Mouse (Mus musculus): ENCODE data around the gene Mrps25. TPM values are rescaled to one million over a fixed set of nuclear protein-coding genes. Genes with fewer than 3 reads are reported as not detected.

The Mrps25 gene
- polyA plus RNA-seq (2015; fragmentation: Nextera tagmentation; extraction: Ambion mirVana), result 74.4 and 76.7 TPM in 2 replicates

DNA sequence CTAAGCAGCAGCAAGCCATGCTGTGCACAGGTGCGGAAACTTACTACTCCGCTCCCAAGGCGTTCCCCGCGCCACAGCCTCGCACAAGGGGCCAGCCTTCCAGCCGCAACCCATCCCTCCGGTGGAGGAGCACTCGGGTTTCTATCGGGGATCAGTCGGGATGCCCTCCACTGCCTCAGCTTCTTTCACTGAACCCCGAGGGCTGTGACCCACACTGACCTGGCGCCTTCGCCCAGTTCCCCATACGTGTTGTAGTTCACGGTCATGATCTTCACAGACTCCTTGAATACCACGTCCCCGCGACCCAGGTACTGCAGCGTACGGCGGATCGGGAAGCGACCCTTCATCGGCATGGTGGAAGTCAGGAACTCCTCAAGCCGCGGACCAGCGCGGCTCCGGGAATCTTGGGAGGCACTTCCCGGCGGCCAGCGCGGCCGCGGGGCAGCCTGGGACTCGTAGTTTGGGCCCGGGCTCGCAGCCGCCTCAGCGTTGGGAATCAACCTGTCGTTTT lies at the start of gene Mrps25:
Mrps25 (minus strand) TSS at position 413 of the 511 bp plus-strand sequence.
- peak within 1 kb of the TSS; percentile 87 for H3K4me3 ChIP-seq
- peak within 1 kb of the TSS; percentile 72 for H3K9ac ChIP-seq
- H3K4me1 ChIP-seq (replicated peaks), result peaks cover 9% of the 10 kb centered on the region
- peak within 1 kb of the TSS; percentile 71 for H3K27ac ChIP-seq
- peak within 1 kb of the TSS; percentile 71 for H3K4me2 ChIP-seq
- H3K27me3 ChIP-seq, result no peaks in the 10 kb centered on the region
- WGBS, result under 1% methylated on average over 42 of the region's 42 CpGs
- H3K36me3 ChIP-seq, result peaks cover 28% of the 10 kb centered on the region
- H3K9me3 ChIP-seq (replicated peaks), result no peaks in the 10 kb centered on the region
- ATAC-seq (replicated peaks; ENCODE audit: insufficient number of reproducible peaks, insufficient read depth, low FRiP score, low read depth), result peak; percentile 85

DNA sequence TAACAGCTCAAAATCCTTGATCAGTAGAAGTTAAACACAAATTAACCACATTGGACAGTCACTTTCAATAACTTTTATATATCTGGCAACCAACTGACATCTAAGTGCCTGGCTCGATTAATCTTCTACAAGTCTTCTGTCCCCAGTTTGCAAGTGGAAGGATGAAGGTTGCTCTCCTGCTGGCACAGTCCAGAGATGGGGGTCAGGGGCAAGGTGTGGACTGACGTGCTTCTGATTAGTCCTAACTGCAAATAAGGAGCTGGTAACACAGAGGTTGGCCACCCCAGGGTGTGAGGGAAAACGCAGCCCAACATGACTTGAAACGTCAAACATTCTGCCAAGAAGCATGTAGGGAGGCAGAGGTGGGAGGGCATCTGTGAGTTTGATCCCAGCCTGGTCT lies 47.9 kb upstream of the Mrps25 start:
- no peaks in the 10 kb centered on the region for H3K27me3 ChIP-seq
- no peaks in the 10 kb centered on the region for H3K9me3 ChIP-seq (replicated peaks)
- no peak for ATAC-seq (replicated peaks; ENCODE audit: insufficient number of reproducible peaks, insufficient read depth, low FRiP score, low read depth)
- no peak overlapping the region for H3K4me3 ChIP-seq
- no peak overlapping the region for H3K27ac ChIP-seq
- WGBS, result 60% methylated on average over 4 of the region's 4 CpGs
- no peak overlapping the region for H3K9ac ChIP-seq
- no peaks in the 10 kb centered on the region for H3K36me3 ChIP-seq
- no peak overlapping the region for H3K4me2 ChIP-seq
- no peaks in the 10 kb centered on the region for H3K4me1 ChIP-seq (replicated peaks)

DNA sequence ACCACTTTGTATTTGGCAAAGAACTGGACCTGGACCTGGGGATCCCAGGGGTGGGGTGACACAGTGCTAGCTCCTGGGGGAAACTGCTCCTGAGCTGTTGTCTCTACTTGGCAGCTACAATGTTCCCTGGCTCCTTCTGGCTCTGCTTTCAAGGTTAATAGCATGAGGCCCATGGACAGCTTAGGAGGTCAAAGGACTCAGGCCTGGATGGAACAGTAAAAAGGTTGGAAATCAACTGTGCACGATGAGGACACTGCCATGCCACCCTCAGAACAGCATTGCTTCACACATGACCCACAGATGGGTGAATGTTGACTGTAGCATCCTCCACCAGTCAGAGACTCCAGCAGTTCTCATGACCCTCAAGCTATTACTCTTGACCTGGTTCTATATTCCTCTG lies 47.5 kb upstream of the Mrps25 start:
- H3K9me3 ChIP-seq (replicated peaks), result no peaks in the 10 kb centered on the region
- H3K27me3 ChIP-seq, result no peaks in the 10 kb centered on the region
- 53% methylated on average over 1 of the region's 1 CpGs for WGBS
- no peak overlapping the region for H3K4me3 ChIP-seq
- no peaks in the 10 kb centered on the region for H3K36me3 ChIP-seq
- H3K4me2 ChIP-seq, result no peak overlapping the region
- H3K4me1 ChIP-seq (replicated peaks), result no peaks in the 10 kb centered on the region
- ATAC-seq (replicated peaks; ENCODE audit: insufficient number of reproducible peaks, insufficient read depth, low FRiP score, low read depth), result no peak
- H3K9ac ChIP-seq, result no peak overlapping the region
- H3K27ac ChIP-seq, result no peak overlapping the region

DNA sequence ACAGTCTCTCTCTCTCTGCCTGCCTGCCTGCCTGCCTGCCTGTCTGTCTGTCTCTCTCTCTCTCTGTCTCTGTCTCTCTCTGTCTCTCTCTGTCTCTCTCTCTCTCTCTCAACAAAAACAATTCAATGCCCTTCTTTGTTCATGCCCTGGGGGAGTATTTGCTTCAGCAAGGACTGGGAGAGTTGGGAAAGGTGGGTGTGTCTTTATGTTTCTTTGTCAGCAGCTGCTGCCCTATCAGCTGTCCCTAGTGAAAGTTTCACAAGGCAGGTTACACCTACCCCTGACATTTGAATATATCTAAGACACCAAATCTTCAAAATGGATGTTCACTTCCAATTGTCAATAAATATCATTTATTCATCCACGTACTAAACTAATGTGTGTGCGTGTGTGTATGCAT lies 45.8 kb upstream of the Mrps25 start:
- Histone ChIP-seq H3K4me1 (replicated peaks) (no peaks in the 10 kb centered on the region), H3K9me3 (replicated peaks) (no peaks in the 10 kb centered on the region), H3K27ac (no peak overlapping the region), H3K4me3 (no peak overlapping the region), H3K36me3 (no peaks in the 10 kb centered on the region), H3K4me2 (no peak overlapping the region), H3K27me3 (no peaks in the 10 kb centered on the region), H3K9ac (no peak overlapping the region)
- 82% methylated on average over 2 of the region's 2 CpGs for WGBS
- ATAC-seq (replicated peaks; ENCODE audit: insufficient number of reproducible peaks, insufficient read depth, low FRiP score, low read depth), result no peak

DNA sequence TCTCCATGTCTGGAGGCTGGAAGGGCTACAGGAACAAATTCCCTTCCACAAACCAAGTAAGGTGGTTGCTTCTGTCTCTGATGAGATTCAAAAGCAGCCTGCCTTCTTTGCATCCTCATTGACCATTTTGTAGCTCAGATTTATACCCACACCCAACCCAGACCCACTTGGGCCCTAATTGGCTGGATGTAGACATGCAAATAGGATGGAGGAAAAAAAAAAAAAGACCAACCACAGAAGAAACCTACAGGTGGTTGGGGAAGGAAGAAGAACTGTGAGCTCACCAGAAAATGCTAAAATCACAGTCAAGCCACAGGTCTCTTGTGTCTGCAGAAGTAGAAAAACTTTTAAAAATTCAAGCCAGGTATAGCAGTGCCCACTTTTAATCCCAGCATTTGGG lies 45.3 kb upstream of the Mrps25 start:
- no peak overlapping the region for H3K27ac ChIP-seq
- no peak overlapping the region for H3K4me2 ChIP-seq
- no peak for ATAC-seq (replicated peaks; ENCODE audit: insufficient number of reproducible peaks, insufficient read depth, low FRiP score, low read depth)
- H3K9me3 ChIP-seq (replicated peaks), result no peaks in the 10 kb centered on the region
- no peak overlapping the region for H3K4me3 ChIP-seq
- H3K27me3 ChIP-seq, result no peaks in the 10 kb centered on the region
- H3K4me1 ChIP-seq (replicated peaks), result no peaks in the 10 kb centered on the region
- H3K36me3 ChIP-seq, result no peaks in the 10 kb centered on the region
- no peak overlapping the region for H3K9ac ChIP-seq

DNA sequence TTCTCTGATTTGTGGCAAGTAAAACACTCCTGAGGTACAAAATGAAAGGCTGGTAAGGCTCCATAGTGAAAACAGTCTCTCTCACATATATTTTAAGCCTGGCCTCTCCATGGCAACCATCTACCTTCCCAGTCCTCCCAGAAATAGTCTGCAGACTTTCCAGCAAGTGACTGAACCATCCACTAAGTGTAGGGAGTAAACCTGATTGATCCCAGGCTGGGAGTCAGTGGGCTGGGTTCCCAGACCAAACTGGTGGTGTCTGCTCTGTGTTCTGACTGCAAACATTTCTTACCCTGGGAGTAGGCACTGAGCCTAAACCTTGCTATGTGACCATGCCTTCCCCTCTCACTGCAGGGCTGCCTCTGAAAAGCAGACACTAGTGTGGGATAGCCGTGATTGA lies 41.1 kb upstream of the Mrps25 start:
- 80% methylated on average over 1 of the region's 1 CpGs for WGBS
- Histone ChIP-seq H3K36me3 (no peaks in the 10 kb centered on the region), H3K4me3 (no peak overlapping the region), H3K27ac (no peak overlapping the region), H3K9me3 (replicated peaks) (no peaks in the 10 kb centered on the region), H3K4me1 (replicated peaks) (no peaks in the 10 kb centered on the region), H3K4me2 (no peak overlapping the region), H3K27me3 (no peaks in the 10 kb centered on the region), H3K9ac (no peak overlapping the region)
- ATAC-seq (replicated peaks; ENCODE audit: insufficient number of reproducible peaks, insufficient read depth, low FRiP score, low read depth), result no peak

DNA sequence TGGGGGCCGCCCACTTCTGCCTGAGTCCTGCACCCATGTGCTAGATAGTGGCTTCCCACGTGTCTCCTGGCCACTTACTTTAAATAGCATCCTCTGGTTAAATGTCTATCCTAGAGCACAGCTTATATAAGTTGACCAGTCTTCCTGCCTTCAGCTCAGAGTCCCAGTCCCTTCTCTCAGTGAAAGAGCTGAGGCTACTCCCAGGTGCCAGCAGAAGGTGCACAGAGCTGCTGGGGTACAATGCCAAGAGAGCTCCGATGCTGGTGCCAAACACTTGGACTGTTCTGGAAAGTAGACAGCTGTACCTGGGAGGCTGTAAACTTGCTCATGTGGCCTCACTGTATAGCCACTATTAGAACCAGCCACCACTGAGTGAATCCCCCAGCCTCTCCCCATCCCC lies 38.2 kb upstream of the Mrps25 start:
- Histone ChIP-seq H3K27ac (no peak overlapping the region), H3K4me2 (no peak overlapping the region), H3K36me3 (no peaks in the 10 kb centered on the region), H3K9me3 (replicated peaks) (no peaks in the 10 kb centered on the region), H3K4me1 (replicated peaks) (no peaks in the 10 kb centered on the region), H3K9ac (no peak overlapping the region), H3K27me3 (no peaks in the 10 kb centered on the region), H3K4me3 (no peak overlapping the region)
- no peak for ATAC-seq (replicated peaks; ENCODE audit: insufficient number of reproducible peaks, insufficient read depth, low FRiP score, low read depth)
- WGBS, result 65% methylated on average over 3 of the region's 3 CpGs

DNA sequence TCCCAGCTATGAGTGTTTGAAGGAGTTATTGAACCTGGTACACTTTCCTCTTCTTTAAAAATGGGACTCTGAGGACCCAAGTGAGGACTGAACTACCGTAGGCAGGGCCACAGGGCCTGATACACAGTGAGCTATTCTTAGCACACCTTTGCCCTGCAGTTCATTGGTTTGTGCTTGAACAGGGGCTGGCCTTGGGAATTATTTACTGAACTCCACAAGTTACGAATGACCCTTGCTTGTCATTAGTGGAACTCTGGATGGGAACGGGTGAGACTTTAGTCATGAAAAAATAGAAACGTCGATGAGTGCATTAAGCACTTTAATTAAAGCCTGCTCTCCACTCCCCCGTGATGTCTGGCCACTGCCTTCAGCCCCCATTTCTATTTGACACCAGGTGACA lies 37.8 kb upstream of the Mrps25 start:
- Histone ChIP-seq H3K9ac (no peak overlapping the region), H3K4me2 (no peak overlapping the region), H3K36me3 (no peaks in the 10 kb centered on the region), H3K9me3 (replicated peaks) (no peaks in the 10 kb centered on the region), H3K4me3 (no peak overlapping the region), H3K4me1 (replicated peaks) (no peaks in the 10 kb centered on the region), H3K27ac (no peak overlapping the region), H3K27me3 (no peaks in the 10 kb centered on the region)
- no peak for ATAC-seq (replicated peaks; ENCODE audit: insufficient number of reproducible peaks, insufficient read depth, low FRiP score, low read depth)
- WGBS, result 58% methylated on average over 6 of the region's 6 CpGs

DNA sequence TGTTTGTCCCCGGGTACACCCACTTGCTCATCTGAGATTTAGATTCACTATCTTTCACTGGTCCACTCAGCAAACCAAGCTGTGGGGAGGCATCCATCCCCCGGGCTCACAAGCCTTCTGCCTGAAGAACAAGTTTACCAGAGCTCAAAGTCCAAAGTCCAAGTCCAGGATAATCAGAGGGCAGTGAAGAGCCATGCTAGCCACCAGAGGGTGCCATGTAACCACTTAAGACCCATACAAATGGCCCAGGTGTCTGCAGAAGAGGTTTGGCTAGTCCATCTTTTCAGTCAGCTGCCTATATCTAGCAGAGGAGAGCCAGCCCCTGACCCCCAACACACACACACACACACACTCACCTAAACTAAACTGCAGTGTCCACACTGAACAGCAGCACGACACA lies 35.6 kb upstream of the Mrps25 start:
- 46% methylated on average over 3 of the region's 3 CpGs for WGBS
- no peak for ATAC-seq (replicated peaks; ENCODE audit: insufficient number of reproducible peaks, insufficient read depth, low FRiP score, low read depth)
- Histone ChIP-seq H3K27me3 (no peaks in the 10 kb centered on the region), H3K9ac (no peak overlapping the region), H3K27ac (no peak overlapping the region), H3K36me3 (no peaks in the 10 kb centered on the region), H3K9me3 (replicated peaks) (no peaks in the 10 kb centered on the region), H3K4me1 (replicated peaks) (no peaks in the 10 kb centered on the region), H3K4me2 (no peak overlapping the region), H3K4me3 (no peak overlapping the region)

DNA sequence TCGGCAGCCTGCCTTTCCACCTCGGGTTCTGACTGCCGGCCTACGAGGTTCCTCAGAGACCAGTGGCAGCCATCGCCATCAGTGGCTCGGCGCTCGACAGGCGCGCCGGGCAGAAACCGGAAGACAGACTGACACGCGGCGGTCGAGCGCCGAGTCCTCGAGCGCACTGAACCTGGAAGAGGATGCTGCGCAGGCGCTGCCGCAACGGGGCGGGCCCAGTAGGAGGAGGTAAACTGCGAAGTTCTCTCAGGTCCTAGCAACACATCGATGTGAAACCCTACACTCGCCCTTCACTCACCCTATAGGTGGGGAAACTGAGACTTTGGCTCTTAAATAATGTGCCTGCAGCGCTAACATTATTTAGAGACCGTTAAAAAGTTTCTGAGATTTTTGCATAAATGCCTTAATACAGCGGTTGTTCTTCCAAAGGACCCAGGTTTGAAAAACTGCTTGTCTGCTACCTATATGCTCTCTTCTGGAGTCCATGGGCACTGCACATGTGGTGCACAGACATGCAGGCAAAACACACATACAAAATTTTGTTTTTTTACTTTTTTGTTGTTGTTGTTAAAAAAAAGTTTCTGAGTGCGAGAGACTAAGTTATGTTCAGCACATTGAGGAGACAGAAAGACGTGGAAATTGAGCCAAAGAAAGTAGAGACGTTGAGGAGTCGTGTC lies 31.1 kb upstream of the Mrps25 start, which contains the start of gene Rbsn:
Rbsn (minus strand) TSS at position 153 of the 677 bp plus-strand sequence.
- Histone ChIP-seq H3K36me3 (no peaks in the 10 kb centered on the region; the same call in 1 of the 2 replicates), H3K27me3 (no peaks in the 10 kb centered on the region), H3K27ac (peak within 1 kb of the TSS; percentile 52), H3K4me2 (peak within 1 kb of the TSS; percentile 80), H3K9me3 (replicated peaks) (no peaks in the 10 kb centered on the region), H3K9ac (peak within 1 kb of the TSS; percentile 85), H3K4me3 (peak within 1 kb of the TSS; percentile 75), H3K4me1 (replicated peaks) (peaks cover 13% of the 10 kb centered on the region)
- ATAC-seq (replicated peaks; ENCODE audit: insufficient number of reproducible peaks, insufficient read depth, low FRiP score, low read depth), result peak; percentile 96
- 9% methylated on average over 35 of the region's 35 CpGs for WGBS

DNA sequence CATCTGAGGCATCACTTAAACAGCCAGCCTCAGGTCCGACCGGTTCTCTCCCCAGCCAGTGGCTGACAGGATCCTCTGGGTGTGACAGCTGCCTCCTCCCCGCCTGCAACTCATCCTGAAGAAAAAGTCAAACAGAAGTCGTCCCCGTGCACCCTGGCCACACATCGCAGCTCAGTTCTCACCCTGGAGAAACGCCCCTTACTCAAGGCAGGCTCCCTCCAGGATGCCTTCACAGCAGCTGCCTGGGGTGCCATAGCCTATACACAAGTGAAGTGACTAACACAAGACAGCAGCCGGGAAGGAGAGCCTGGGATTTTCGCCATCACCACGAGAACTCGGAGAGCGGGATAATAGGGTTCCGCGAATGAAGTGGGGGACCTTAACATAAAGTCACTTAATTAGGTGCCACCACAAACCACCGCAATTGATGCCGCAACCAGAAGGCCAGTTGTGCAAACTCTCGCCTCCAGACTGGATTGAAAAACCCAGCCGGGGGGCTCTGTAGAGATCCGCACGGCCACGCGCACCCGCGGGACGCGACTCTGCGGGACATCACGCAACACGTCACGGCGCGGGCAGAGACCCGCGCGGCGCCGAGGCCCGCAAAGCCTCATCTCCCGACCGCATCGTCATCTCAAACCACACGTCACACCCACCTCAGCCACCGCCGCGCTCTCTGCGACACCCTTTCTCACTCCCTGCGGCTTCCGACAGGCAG lies 30.4 kb upstream of the Mrps25 start:
- H3K36me3 ChIP-seq, result no peaks in the 10 kb centered on the region; the same call in 1 of the 2 replicates
- H3K4me3 ChIP-seq, result peak overlapping the region; percentile 75
- ATAC-seq (replicated peaks; ENCODE audit: insufficient number of reproducible peaks, insufficient read depth, low FRiP score, low read depth), result no peak
- H3K4me2 ChIP-seq, result peak overlapping the region; percentile 80
- H3K4me1 ChIP-seq (replicated peaks), result peaks cover 13% of the 10 kb centered on the region
- H3K9ac ChIP-seq, result peak overlapping the region; percentile 85
- peak overlapping the region; percentile 52 for H3K27ac ChIP-seq
- H3K9me3 ChIP-seq (replicated peaks), result no peaks in the 10 kb centered on the region
- H3K27me3 ChIP-seq, result no peaks in the 10 kb centered on the region
- under 1% methylated on average over 48 of the region's 48 CpGs for WGBS
